Mouse (Mus musculus) liver, embryonic 14.5 days (tissue): ENCODE measurements around the gene Vmo1. TPM values are rescaled to one million over a fixed set of nuclear protein-coding genes. Genes with fewer than 3 reads are reported as not detected.

Source experiments
- ATAC-seq: fragments of 200-750 bp; cut with Nextera tagmentation; 2 replicates; pipeline ENCODE4 v1.8.0; 2017; ENCODE audit warnings: moderate number of reproducible peaks, mild to moderate bottlenecking, moderate library complexity; ENCODE audit not compliant: insufficient read depth
- DNase-seq, 3 experiments: peaks; one replicate each; pipeline ENCODE4 v3.0.0-alpha.2; 2012 to 2013; ENCODE audit warnings: low read depth in 3 of 3, low spot score in 3 of 3
- H3K27ac ChIP-seq: fragments of 300-500 bp; sonication (generic); 2 replicates; pipeline ENCODE4 v1.5.1; 2014; ENCODE audit warnings: moderate library complexity, mild to moderate bottlenecking, control low read depth, inconsistent platforms
- H3K27me3 ChIP-seq: fragments of 300-500 bp; sonication (generic); 2 replicates; pipeline ENCODE4 v1.6.1; 2014; ENCODE audit warnings: mild to moderate bottlenecking, low read length, moderate library complexity; ENCODE audit not compliant: control insufficient read depth, insufficient read depth
- H3K36me3 ChIP-seq: fragments of 300-500 bp; sonication (generic); replicated peaks from 2 replicates; pipeline ENCODE4 v1.6.1; 2014; ENCODE audit warnings: low read depth; ENCODE audit not compliant: control insufficient read depth, insufficient read depth
- H3K4me1 ChIP-seq, 2 experiments: fragments of 200-500 bp in 1 of 2; fragments of 300-500 bp in 1 of 2; sonication (generic) in 1 of 2; replicated peaks; 2 replicates each; pipeline ENCODE4 v1.6.1; 2012 to 2014; ENCODE audit warnings: antibody characterized with exemption in 1 of 2, inconsistent platforms in 1 of 2, low read length in 1 of 2; ENCODE audit not compliant: control insufficient read depth in 2 of 2, insufficient read depth in 2 of 2
- H3K4me2 ChIP-seq: fragments of 300-500 bp; sonication (generic); 2 replicates; pipeline ENCODE4 v1.6.1; 2014; ENCODE audit warnings: low read depth, mild to moderate bottlenecking, control low read depth, moderate library complexity
- H3K4me3 ChIP-seq, 2 experiments: fragments of 200-500 bp in 1 of 2; fragments of 300-500 bp in 1 of 2; sonication (generic) in 1 of 2; 2 replicates each; pipeline ENCODE4 v1.5.1; 2012 to 2014; ENCODE audit warnings: low read depth in 2 of 2, low read length in 2 of 2, mild to moderate bottlenecking in 2 of 2, control low read depth in 1 of 2, inconsistent platforms in 1 of 2, moderate library complexity in 1 of 2; ENCODE audit not compliant: insufficient read depth in 1 of 2
- H3K9ac ChIP-seq: fragments of 300-500 bp; sonication (generic); replicated peaks from 2 replicates; pipeline ENCODE4 v1.6.1; 2014; ENCODE audit warnings: mild to moderate bottlenecking, control low read depth, moderate library complexity
- H3K9me3 ChIP-seq: fragments of 300-500 bp; sonication (generic); 2 replicates; pipeline ENCODE4 v1.6.1; 2016; ENCODE audit warnings: low read length, mixed read lengths; ENCODE audit not compliant: control insufficient read depth
- CTCF ChIP-seq: IDR thresholded peaks from 2 replicates; pipeline ENCODE4 v1.5.1; 2016; ENCODE audit warnings: antibody characterized with exemption, low read depth, control low read depth
- EP300 ChIP-seq: IDR thresholded peaks from 2 replicates; pipeline ENCODE4 v1.6.1; 2016; ENCODE audit warnings: antibody characterized with exemption, low read depth
- WGBS: fragments of 180-500 bp; shearing (Covaris S2); extraction: QIAGEN DNeasy Blood & Tissue Kit; methylation state at CpG from one replicate; pipeline ENCODE4 v1.1.7; 2014; ENCODE audit not compliant: insufficient replicate concordance; 5-methylcytosine and 5-hydroxymethylcytosine counted together
- polyA plus RNA-seq, 2 experiments: library from polyadenylated mRNA; depleted of rRNA in 1 of 2; stranded (reverse) in 1 of 2; unstranded in 1 of 2; fragments of >200 nt; fragmentation: Nextera tagmentation in 1 of 2; extraction: Ambion mirVana in 1 of 2; gene quantifications; 2 replicates each; pipeline versions ENCODE4 v1.2.1 to v1.2.3; 2012 to 2014

The Vmo1 gene
- polyA plus RNA-seq, 2 experiments = 0.23 to 0.51 TPM

DNA sequence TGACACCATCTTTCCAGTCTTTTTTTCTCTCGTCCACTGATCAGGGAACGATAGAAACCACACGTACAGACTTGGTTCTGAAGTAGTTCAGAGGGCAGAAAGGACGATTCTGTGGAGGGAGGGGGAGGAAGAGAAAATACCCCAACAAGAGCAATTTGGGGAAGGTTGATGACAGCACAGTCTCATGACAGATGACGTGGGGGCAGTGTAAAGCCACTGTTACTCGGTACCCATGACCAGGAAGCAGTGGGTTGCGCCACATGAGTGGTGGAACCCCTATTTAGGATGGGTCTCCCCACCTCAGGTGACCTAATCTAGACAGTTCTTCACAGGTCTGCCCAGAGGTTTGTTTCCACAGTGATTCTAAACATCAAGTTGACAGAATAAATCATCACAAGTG lies 14.2 kb upstream of the Vmo1 start:
- peaks cover 16% of the 10 kb centered on the region for H3K36me3 ChIP-seq
- TF ChIP-seq EP300 = no peak
- TF ChIP-seq CTCF = no peak
- peaks cover 3 to 8% of the 10 kb centered on the region in 2 experiments; a peak in 3 of 4 replicates for H3K4me1 ChIP-seq
- no peak overlapping the region for H3K4me3 ChIP-seq
- ATAC-seq (no peak), DNase-seq (no peak)
- H3K9me3 ChIP-seq = no peaks in the 10 kb centered on the region
- WGBS = 69% methylated on average over 7 of the region's 7 CpGs
- H3K4me2 ChIP-seq = no peak overlapping the region
- no peak overlapping the region for H3K9ac ChIP-seq
- no peaks in the 10 kb centered on the region for H3K27me3 ChIP-seq
- no peak overlapping the region for H3K27ac ChIP-seq

DNA sequence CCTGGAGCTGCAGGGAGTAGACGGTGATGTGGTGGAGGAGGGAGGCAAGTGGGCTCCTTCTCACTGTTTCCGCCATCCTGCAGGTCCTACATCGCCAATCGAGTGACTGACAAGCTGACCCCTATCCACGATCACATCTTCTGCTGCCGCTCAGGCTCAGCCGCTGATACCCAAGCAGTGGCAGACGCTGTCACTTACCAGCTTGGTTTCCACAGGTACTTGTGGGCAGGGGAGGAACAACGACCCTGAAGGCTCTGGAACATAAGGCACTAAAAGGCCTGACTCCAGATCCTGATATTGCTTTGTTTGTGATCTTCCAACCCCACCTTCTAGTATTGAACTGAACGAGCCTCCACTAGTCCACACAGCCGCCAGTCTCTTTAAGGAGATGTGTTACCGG lies 11.8 kb upstream of the Vmo1 start:
- WGBS = 76% methylated on average over 12 of the region's 12 CpGs
- no peak for TF ChIP-seq CTCF
- no peak for TF ChIP-seq EP300
- Histone ChIP-seq H3K36me3 (peaks cover 16% of the 10 kb centered on the region), H3K4me2 (peak overlapping the region; percentile 80), H3K4me3 (peak overlapping the region; percentile 80 to 100; a peak in 3 of 4 replicates), H3K27me3 (no peaks in the 10 kb centered on the region), H3K4me1 (peaks cover 3 to 13% of the 10 kb centered on the region in 2 experiments; a peak in 3 of 4 replicates), H3K9ac (no peak overlapping the region), H3K9me3 (no peaks in the 10 kb centered on the region), H3K27ac (no peak overlapping the region)
- DNase-seq (no peak), ATAC-seq (no peak)

DNA sequence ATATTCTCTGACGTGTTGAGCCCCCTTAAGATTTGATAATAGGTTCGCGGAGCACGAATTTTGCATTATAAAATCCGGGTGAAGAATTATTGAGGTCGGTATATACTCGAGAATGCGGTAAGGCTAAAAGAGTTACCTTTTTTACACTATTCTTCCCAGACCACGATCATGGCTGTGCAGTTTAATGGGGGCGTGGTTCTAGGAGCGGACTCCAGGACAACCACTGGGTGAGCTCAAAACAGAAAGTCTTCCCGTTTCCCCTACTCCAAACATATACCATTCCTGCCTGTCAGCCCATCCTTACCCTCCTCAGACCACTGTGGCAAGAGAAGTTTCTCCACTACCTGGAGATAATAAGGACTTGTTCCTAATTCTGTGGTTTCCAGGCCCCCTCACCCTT lies 11.3 kb upstream of the Vmo1 start:
- no peaks in the 10 kb centered on the region for H3K9me3 ChIP-seq
- peaks cover 2% of the 10 kb centered on the region; the same call in 1 of the 2 replicates for H3K27me3 ChIP-seq
- peak overlapping the region; percentile 80 for H3K4me2 ChIP-seq
- peaks cover 16% of the 10 kb centered on the region for H3K36me3 ChIP-seq
- peak overlapping the region; percentile 80 to 100 for H3K4me3 ChIP-seq
- ATAC-seq (peak; percentile 34; the same call in 1 of the 2 replicates), DNase-seq (no peak)
- peaks cover 3 to 14% of the 10 kb centered on the region in 2 experiments; a peak in 3 of 4 replicates for H3K4me1 ChIP-seq
- WGBS = 2% methylated on average over 12 of the region's 12 CpGs
- H3K9ac ChIP-seq = peak overlapping the region; percentile 72
- TF ChIP-seq EP300 = no peak
- TF ChIP-seq CTCF = no peak
- peak overlapping the region; percentile 8; the same call in 1 of the 2 replicates for H3K27ac ChIP-seq

DNA sequence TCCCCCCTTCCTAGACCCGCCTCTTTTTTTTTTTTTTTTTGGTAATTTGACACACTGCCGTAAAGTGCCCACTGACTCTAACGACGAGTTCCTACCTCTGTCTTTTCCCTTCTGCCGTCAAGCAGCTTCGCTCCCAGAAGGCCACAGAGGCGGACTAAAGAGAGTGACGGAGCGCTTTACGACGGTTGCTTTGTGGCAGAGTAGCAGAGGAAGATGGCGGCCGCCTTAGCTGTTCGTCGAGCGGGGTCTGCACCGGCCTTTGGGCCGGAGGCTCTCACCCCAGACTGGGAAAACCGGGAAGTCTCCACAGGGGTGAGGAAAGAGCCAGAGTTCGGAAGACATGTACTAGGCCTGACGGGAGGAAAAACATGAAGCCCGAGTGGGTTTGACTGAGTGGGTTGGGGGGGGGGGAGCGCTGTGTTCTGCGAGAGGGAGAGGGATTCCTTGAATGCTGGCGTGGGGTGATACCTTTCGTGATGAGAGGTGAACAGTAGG lies 10.8 kb upstream of the Vmo1 start, which contains the start of gene Psmb6:
Gene Psmb6 (plus strand): TSS at position 184 of the 495 bp plus-strand sequence.
- peak within 1 kb of the TSS; percentile 80 for H3K4me2 ChIP-seq
- under 1% methylated on average over 25 of the region's 26 CpGs for WGBS
- H3K4me3 ChIP-seq = peak within 1 kb of the TSS; percentile 80 to 100
- H3K9me3 ChIP-seq = no peaks in the 10 kb centered on the region
- peaks cover 16% of the 10 kb centered on the region for H3K36me3 ChIP-seq
- TF ChIP-seq EP300 = no peak
- ATAC-seq (peak; percentile 93), DNase-seq (peak; percentile 97)
- peaks cover 3 to 15% of the 10 kb centered on the region in 2 experiments; a peak in 3 of 4 replicates for H3K4me1 ChIP-seq
- peaks cover 7% of the 10 kb centered on the region for H3K27me3 ChIP-seq
- H3K9ac ChIP-seq = peak within 1 kb of the TSS; percentile 72
- peak within 1 kb of the TSS; percentile 8; the same call in 1 of the 2 replicates for H3K27ac ChIP-seq

DNA sequence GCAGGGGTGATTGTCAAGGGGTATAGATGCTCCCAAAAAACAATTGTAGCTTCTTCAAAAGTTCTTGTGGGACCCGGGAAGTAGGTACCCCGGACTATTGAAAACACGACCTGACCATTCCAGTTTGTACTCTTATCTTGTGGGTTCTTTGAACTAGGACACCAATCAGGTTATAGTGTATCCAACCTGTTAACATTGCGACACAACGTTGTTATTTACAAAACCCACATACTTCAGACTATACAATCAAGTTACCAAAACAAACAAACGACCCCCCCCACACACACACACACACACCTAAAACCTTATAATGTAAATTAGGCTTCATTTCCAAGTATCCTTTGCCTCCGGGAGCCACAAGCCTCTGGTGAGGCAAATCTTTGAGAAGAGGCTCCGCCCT lies 10.4 kb upstream of the Vmo1 start:
- Histone ChIP-seq H3K4me2 (peak overlapping the region; percentile 80), H3K36me3 (peaks cover 16% of the 10 kb centered on the region), H3K9ac (peak overlapping the region; percentile 35), H3K4me1 (peaks cover 3 to 15% of the 10 kb centered on the region in 2 experiments; a peak in 3 of 4 replicates), H3K9me3 (no peaks in the 10 kb centered on the region), H3K27me3 (peaks cover 12% of the 10 kb centered on the region), H3K4me3 (peak overlapping the region; percentile 80 to 100), H3K27ac (no peak overlapping the region)
- TF ChIP-seq EP300 = no peak
- no peak for TF ChIP-seq CTCF
- DNase-seq (no peak), ATAC-seq (peak; percentile 41)
- WGBS = 3% methylated on average over 8 of the region's 8 CpGs
